Mouse (Mus musculus): ENCODE results near the gene Cpsf4l.

DNA sequence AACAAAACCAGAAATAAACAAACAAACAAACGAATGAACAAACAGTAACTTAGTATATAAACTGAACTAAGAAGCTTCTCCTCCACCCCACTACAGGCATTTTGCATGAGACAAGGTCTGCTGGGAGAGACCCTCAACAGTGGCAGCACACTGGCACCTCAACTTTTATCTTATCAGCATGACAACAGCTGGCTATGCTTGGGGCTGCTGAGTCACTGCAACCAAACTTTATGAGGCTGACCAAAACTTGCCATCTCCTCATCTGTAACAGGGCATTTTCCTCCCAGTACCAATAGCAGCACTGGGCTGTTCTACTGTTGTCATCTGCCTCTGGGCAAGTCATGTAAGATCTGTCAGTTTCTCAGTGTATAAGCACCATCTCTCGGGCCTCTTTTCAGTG lies 28.9 kb downstream of the Cpsf4l start:
- TF ChIP-seq CTCF (IDR thresholded peaks at IDR 0.05; ENCODE audit: borderline replicate concordance, extremely low read depth, insufficient read depth, insufficient read length) (no peak), POLR2A (IDR thresholded peaks at IDR 0.05; ENCODE audit: borderline replicate concordance, extremely low read depth, insufficient read depth, insufficient read length, poor library complexity, severe bottlenecking) (no peak)

Data from brain, embryonic 14.5 days (tissue).